Mouse (Mus musculus) cerebellum, adult 9-11 months (tissue): Measurements from ENCODE around the gene Ndufaf8.

ENCODE experiments used
- DNase-seq: peaks from one replicate; pipeline ENCODE4 v3.0.0; 2022

Gene Ndufaf8

GRCm38 (mm10) chr11:120136796-120137624 lies 38.3 kb downstream of the Ndufaf8 start:
- no peak for DNase-seq

- DNase-seq = no peak
Observed at GRCm38 (mm10) chr11:120137625-120138004, 38.9 kb downstream of the Ndufaf8 start.

- DNase-seq = no peak
Observed at GRCm38 (mm10) chr11:120139309-120139731, 40.6 kb downstream of the Ndufaf8 start.

- no peak for DNase-seq
Observed at GRCm38 (mm10) chr11:120140255-120140654, 41.5 kb downstream of the Ndufaf8 start.

GRCm38 (mm10) chr11:120142601-120143051 lies 43.9 kb downstream of the Ndufaf8 start:
- DNase-seq = no peak

- DNase-seq = no peak
Observed at GRCm38 (mm10) chr11:120143708-120144497, 45.2 kb downstream of the Ndufaf8 start.

GRCm38 (mm10) chr11:120148201-120148855 lies 49.6 kb downstream of the Ndufaf8 start:
- no peak for DNase-seq

GRCm38 (mm10) chr11:120149510-120150200 lies 50.9 kb downstream of the Ndufaf8 start:
- no peak for DNase-seq
